Mouse (Mus musculus) cerebellum, adult 2 months (tissue): ENCODE measurements around the gene Ly6g. TPM values are rescaled to one million over a fixed set of nuclear protein-coding genes. Genes with fewer than 3 reads are reported as not detected.
A peak's percentile ranks its signal among the peaks of the same experiment; 100 is the strongest.
"Not testable (repeated sequence)": the region's sequence is repeated elsewhere in the genome, so short reads cannot be mapped to it uniquely, and the experiment has no call there.

Experiments used
- DNase-seq, 2 experiments: peaks; one replicate each; pipeline ENCODE4 v3.0.0; 2021
- H3K27ac ChIP-seq: fragments of 200-500 bp; 2 replicates; pipeline ENCODE4 v1.5.1; 2012; ENCODE audit warnings: low read length, control low read depth, inconsistent platforms; ENCODE audit not compliant: insufficient read depth
- H3K27me3 ChIP-seq: fragments of 200-500 bp; 2 replicates; pipeline ENCODE4 v1.6.1; 2012; ENCODE audit warnings: inconsistent platforms, mild to moderate bottlenecking, low read length, moderate library complexity; ENCODE audit not compliant: control insufficient read depth, insufficient read depth
- H3K4me1 ChIP-seq: fragments of 200-500 bp; 2 replicates; pipeline ENCODE4 v1.6.1; 2011; ENCODE audit warnings: low read length; ENCODE audit not compliant: control insufficient read depth, insufficient read depth
- H3K4me3 ChIP-seq: fragments of 200-500 bp; replicated peaks from 2 replicates; pipeline ENCODE3; 2011; ENCODE audit warnings: mild to moderate bottlenecking, low read depth, low read length, control low read depth; ENCODE audit not compliant: insufficient read depth
- CTCF ChIP-seq: fragments of 200-500 bp; IDR thresholded peaks from 2 replicates; pipeline ENCODE4 v1.5.1; 2011; ENCODE audit warnings: low read depth, mild to moderate bottlenecking, control low read depth, low read length, moderate library complexity, borderline replicate concordance; ENCODE audit not compliant: insufficient read depth
- POLR2A ChIP-seq: fragments of 200-500 bp; IDR thresholded peaks from 2 replicates; pipeline ENCODE4 v1.6.1; 2011; ENCODE audit warnings: low read length, control low read depth, borderline replicate concordance; ENCODE audit not compliant: insufficient read depth
- WGBS: fragments of 180-500 bp; shearing (Covaris S2); methylation state at CpG from one replicate; pipeline ENCODE4 v1.1.7; 2018; 5-methylcytosine and 5-hydroxymethylcytosine counted together
- polyA plus RNA-seq: library from polyadenylated mRNA; depleted of rRNA; stranded (reverse); fragments of >200 nt; gene quantifications from 2 replicates; pipeline ENCODE4 v1.2.3, GENCODE M21; 2012; rRNA removed

The Ly6g gene
- polyA plus RNA-seq, 1 experiment: not detected

- not testable (repeated sequence) for H3K27me3 ChIP-seq, H3K27ac ChIP-seq, H3K4me1 ChIP-seq, DNase-seq, H3K4me3 ChIP-seq
- 44% methylated on average over 6 of the region's 6 CpGs for WGBS
- TF ChIP-seq CTCF: peak; percentile 23; the same call in 1 of the 2 replicates
Measured at GRCm38 (mm10) chr15:75141812-75142360, 13.2 kb upstream of the Ly6g start.

- Histone ChIP-seq H3K4me3 (no peak overlapping the region), H3K27me3 (no peaks in the 10 kb centered on the region), H3K27ac (no peak overlapping the region), H3K4me1 (no peaks in the 10 kb centered on the region)
- DNase-seq: no peak
- WGBS: 69% methylated on average over 3 of the region's 3 CpGs
- TF ChIP-seq POLR2A (no peak), CTCF (peak; percentile 38)
Measured at GRCm38 (mm10) chr15:75143735-75144134, 11.3 kb upstream of the Ly6g start.

GRCm38 (mm10) chr15:75153087-75153486, 2.0 kb upstream of the Ly6g start:
- H3K27me3 ChIP-seq: no peaks in the 10 kb centered on the region
- H3K4me3 ChIP-seq: no peak overlapping the region
- no peaks in the 10 kb centered on the region for H3K4me1 ChIP-seq
- H3K27ac ChIP-seq: no peak overlapping the region
- TF ChIP-seq POLR2A: no peak
- no peak for TF ChIP-seq CTCF
- DNase-seq: no peak

- Histone ChIP-seq H3K27me3 (no peaks in the 10 kb centered on the region), H3K4me1 (no peaks in the 10 kb centered on the region), H3K4me3 (no peak overlapping the region), H3K27ac (no peak overlapping the region)
- 33% methylated on average over 1 of the region's 1 CpGs for WGBS
- no peak for DNase-seq
- TF ChIP-seq POLR2A (no peak), CTCF (no peak)
Measured at GRCm38 (mm10) chr15:75157646-75158045, 2.6 kb downstream of the Ly6g start.

- no peak overlapping the region for H3K27ac ChIP-seq
- WGBS: 63% methylated on average over 1 of the region's 1 CpGs
- no peak overlapping the region for H3K4me3 ChIP-seq
- peak; percentile 64 for TF ChIP-seq CTCF
- TF ChIP-seq POLR2A: no peak
- no peaks in the 10 kb centered on the region for H3K4me1 ChIP-seq
- no peaks in the 10 kb centered on the region for H3K27me3 ChIP-seq
- DNase-seq: peak; percentile 3 to 10
Measured at GRCm38 (mm10) chr15:75175506-75175905, 20.5 kb downstream of the Ly6g start.

GRCm38 (mm10) chr15:75186291-75186690, 31.3 kb downstream of the Ly6g start:
- no peak overlapping the region for H3K4me3 ChIP-seq
- TF ChIP-seq POLR2A (no peak), CTCF (no peak)
- no peaks in the 10 kb centered on the region for H3K4me1 ChIP-seq
- no peak for DNase-seq
- WGBS: 16% methylated on average over 2 of the region's 2 CpGs
- no peak overlapping the region for H3K27ac ChIP-seq
- no peaks in the 10 kb centered on the region for H3K27me3 ChIP-seq

- TF ChIP-seq CTCF (peak; percentile 60), POLR2A (no peak)
- Histone ChIP-seq H3K4me3 (no peak overlapping the region), H3K27me3 (no peaks in the 10 kb centered on the region), H3K4me1 (no peaks in the 10 kb centered on the region), H3K27ac (no peak overlapping the region)
- DNase-seq: peak in 1 of 2 experiments; percentile 2
- WGBS: 66% methylated on average over 2 of the region's 2 CpGs
Measured at GRCm38 (mm10) chr15:75189116-75189515, 34.1 kb downstream of the Ly6g start.

GRCm38 (mm10) chr15:75190560-75190959, 35.5 kb downstream of the Ly6g start:
- H3K4me1 ChIP-seq, H3K27ac ChIP-seq, DNase-seq, H3K4me3 ChIP-seq, H3K27me3 ChIP-seq: not testable (repeated sequence)
- 3% methylated on average over 1 of the region's 3 CpGs for WGBS

Other genes starting within 250 kb of the Ly6g start
- gene Ly6i, start 171.8 kb upstream of the Ly6g start, polyA plus RNA-seq: 0.13 TPM in 1 of 2 replicates, not detected in the other
- 58.7 and 65.5 TPM in 2 replicates for gene Ly6a, start 157.2 kb upstream of the Ly6g start, polyA plus RNA-seq
- gene Ly6c1, start 106.4 kb upstream of the Ly6g start, polyA plus RNA-seq: 161 and 174 TPM in 2 replicates
- 0.74 and 1.1 TPM in 2 replicates for gene Ly6c2, start 43.3 kb upstream of the Ly6g start, polyA plus RNA-seq
- gene BC025446, start 61.1 kb downstream of the Ly6g start, polyA plus RNA-seq: not detected in 2 replicates
- not detected in 2 replicates for gene Ly6f, start 113.2 kb downstream of the Ly6g start, polyA plus RNA-seq